Mouse (Mus musculus): ENCODE measurements at regions not wholly inside any gene's neighbourhood (a gene's known extent, or its start where the extent isn't known, plus 50 kb on each side); places are given as distances from the start of the nearest gene placed in this dataset.

GRCm38 (mm10) chr13:99761843-99762242 is 139.0 kb downstream of the Cartpt start:
- Histone ChIP-seq H3K36me3 (replicated peaks; ENCODE audit: low read length) (no peaks in the 10 kb centered on the region), H3K9me3 (no peaks in the 10 kb centered on the region), H3K4me1 (0 out of 2 replicates have a peak, but pooled peaks cover 4% of the 10 kb centered on the region), H3K4me3 (replicated peaks) (no peak overlapping the region), H3K27me3 (replicated peaks) (peaks cover 5% of the 10 kb centered on the region)
- TF ChIP-seq FLI1 (IDR thresholded peaks at IDR 0.05; ENCODE audit: low read length) (no peak), GATA1 (IDR thresholded peaks at IDR 0.05; ENCODE audit: borderline replicate concordance, low read length) (no peak)

GRCm38 (mm10) chr13:99761423-99761822 is 139.5 kb downstream of the Cartpt start:
- Histone ChIP-seq H3K9me3 (no peaks in the 10 kb centered on the region), H3K4me1 (0 out of 2 replicates have a peak, but pooled peaks cover 4% of the 10 kb centered on the region), H3K36me3 (replicated peaks; ENCODE audit: low read length) (no peaks in the 10 kb centered on the region), H3K4me3 (replicated peaks) (no peak overlapping the region), H3K27me3 (replicated peaks) (peaks cover 5% of the 10 kb centered on the region)
- TF ChIP-seq GATA1 (IDR thresholded peaks at IDR 0.05; ENCODE audit: borderline replicate concordance, low read length) (no peak), FLI1 (IDR thresholded peaks at IDR 0.05; ENCODE audit: low read length) (no peak)

- no peak for TF ChIP-seq FLI1 (IDR thresholded peaks at IDR 0.05; ENCODE audit: low read length)
- TF ChIP-seq GATA1 (IDR thresholded peaks at IDR 0.05; ENCODE audit: borderline replicate concordance, low read length), result no peak
- peaks cover 5% of the 10 kb centered on the region for H3K27me3 ChIP-seq (replicated peaks)
- H3K4me1 ChIP-seq, result 0 out of 2 replicates have a peak, but pooled peaks cover 4% of the 10 kb centered on the region
- no peaks in the 10 kb centered on the region for H3K36me3 ChIP-seq (replicated peaks; ENCODE audit: low read length)
- no peak overlapping the region for H3K4me3 ChIP-seq (replicated peaks)
- H3K9me3 ChIP-seq, result no peaks in the 10 kb centered on the region
Measured at GRCm38 (mm10) chr13:99760646-99761045, 140.2 kb downstream of the Cartpt start.

- H3K9me3 ChIP-seq, result no peaks in the 10 kb centered on the region
- no peaks in the 10 kb centered on the region for H3K36me3 ChIP-seq (replicated peaks; ENCODE audit: low read length)
- TF ChIP-seq GATA1 (IDR thresholded peaks at IDR 0.05; ENCODE audit: borderline replicate concordance, low read length) (no peak), FLI1 (IDR thresholded peaks at IDR 0.05; ENCODE audit: low read length) (no peak)
- H3K4me1 ChIP-seq, result 0 out of 2 replicates have a peak, but pooled peaks cover 4% of the 10 kb centered on the region
- no peak overlapping the region for H3K4me3 ChIP-seq (replicated peaks)
- H3K27me3 ChIP-seq (replicated peaks), result peaks cover 5% of the 10 kb centered on the region
Measured at GRCm38 (mm10) chr13:99759256-99760044, 141.4 kb downstream of the Cartpt start.

- no peaks in the 10 kb centered on the region for H3K4me1 ChIP-seq
- no peaks in the 10 kb centered on the region for H3K36me3 ChIP-seq (replicated peaks; ENCODE audit: low read length)
- H3K27me3 ChIP-seq (replicated peaks), result no peaks in the 10 kb centered on the region
- H3K4me3 ChIP-seq (replicated peaks), result no peak overlapping the region
- H3K9me3 ChIP-seq, result no peaks in the 10 kb centered on the region
- no peak for TF ChIP-seq GATA1 (IDR thresholded peaks at IDR 0.05; ENCODE audit: borderline replicate concordance, low read length)
- TF ChIP-seq FLI1 (IDR thresholded peaks at IDR 0.05; ENCODE audit: low read length), result no peak
Measured at GRCm38 (mm10) chr13:99754701-99755100, 146.2 kb downstream of the Cartpt start.

- H3K4me1 ChIP-seq, result no peaks in the 10 kb centered on the region
- no peaks in the 10 kb centered on the region for H3K9me3 ChIP-seq
- no peaks in the 10 kb centered on the region for H3K36me3 ChIP-seq (replicated peaks; ENCODE audit: low read length)
- no peak for TF ChIP-seq GATA1 (IDR thresholded peaks at IDR 0.05; ENCODE audit: borderline replicate concordance, low read length)
- no peak for TF ChIP-seq FLI1 (IDR thresholded peaks at IDR 0.05; ENCODE audit: low read length)
- no peaks in the 10 kb centered on the region for H3K27me3 ChIP-seq (replicated peaks)
- H3K4me3 ChIP-seq (replicated peaks), result no peak overlapping the region
Measured at GRCm38 (mm10) chr13:99754251-99754652, 146.6 kb downstream of the Cartpt start.

- no peak for TF ChIP-seq GATA1 (IDR thresholded peaks at IDR 0.05; ENCODE audit: borderline replicate concordance, low read length)
- Histone ChIP-seq H3K27me3 (replicated peaks) (no peaks in the 10 kb centered on the region), H3K9me3 (no peaks in the 10 kb centered on the region), H3K4me1 (no peaks in the 10 kb centered on the region), H3K36me3 (replicated peaks; ENCODE audit: low read length) (no peaks in the 10 kb centered on the region), H3K4me3 (replicated peaks) (no peak overlapping the region)
Measured at GRCm38 (mm10) chr13:99753526-99753925, 147.4 kb downstream of the Cartpt start.

GRCm38 (mm10) chr13:99750729-99751128 is 150.2 kb downstream of the Cartpt start:
- no peak for TF ChIP-seq GATA1 (IDR thresholded peaks at IDR 0.05; ENCODE audit: borderline replicate concordance, low read length)
- TF ChIP-seq FLI1 (IDR thresholded peaks at IDR 0.05; ENCODE audit: low read length), result no peak

GRCm38 (mm10) chr13:99749342-99749741 is 151.5 kb downstream of the Cartpt start:
- Histone ChIP-seq H3K27me3 (replicated peaks) (no peaks in the 10 kb centered on the region), H3K4me1 (no peaks in the 10 kb centered on the region), H3K36me3 (replicated peaks; ENCODE audit: low read length) (no peaks in the 10 kb centered on the region), H3K4me3 (replicated peaks) (no peak overlapping the region), H3K9me3 (no peaks in the 10 kb centered on the region)
- no peak for TF ChIP-seq GATA1 (IDR thresholded peaks at IDR 0.05; ENCODE audit: borderline replicate concordance, low read length)

More at GRCm38 (mm10) chr13:99750729-99751128, 150.2 kb downstream of the Cartpt start:
- Histone ChIP-seq H3K27me3 (replicated peaks) (no peaks in the 10 kb centered on the region), H3K9me3 (no peaks in the 10 kb centered on the region), H3K4me3 (replicated peaks) (no peak overlapping the region), H3K36me3 (replicated peaks; ENCODE audit: low read length) (no peaks in the 10 kb centered on the region), H3K4me1 (no peaks in the 10 kb centered on the region)

- Histone ChIP-seq H3K4me3 (replicated peaks) (no peak overlapping the region), H3K4me1 (no peaks in the 10 kb centered on the region), H3K27me3 (replicated peaks) (no peaks in the 10 kb centered on the region), H3K9me3 (no peaks in the 10 kb centered on the region), H3K36me3 (replicated peaks; ENCODE audit: low read length) (no peaks in the 10 kb centered on the region)
- no peak for TF ChIP-seq GATA1 (IDR thresholded peaks at IDR 0.05; ENCODE audit: borderline replicate concordance, low read length)
- no peak for TF ChIP-seq FLI1 (IDR thresholded peaks at IDR 0.05; ENCODE audit: low read length)
Measured at GRCm38 (mm10) chr13:99748128-99748527, 152.8 kb downstream of the Cartpt start.

All from megakaryocyte, embryonic 14.5 days (primary cell).